Mouse (Mus musculus) cortical plate, adult 2 months (tissue): Measurements from ENCODE around the gene Lefty2. TPM values are rescaled to one million over a fixed set of nuclear protein-coding genes. Genes with fewer than 3 reads are reported as not detected.
"Not testable (repeated sequence)": the region's sequence is repeated elsewhere in the genome, so short reads cannot be mapped to it uniquely, and the experiment has no call there.

Experiments
- H3K27ac ChIP-seq: fragments of 200-500 bp; 2 replicates; pipeline ENCODE4 v1.5.1; 2012; ENCODE audit warnings: low read length, control low read depth, inconsistent platforms; ENCODE audit not compliant: insufficient read depth
- H3K4me1 ChIP-seq: fragments of 200-500 bp; 2 replicates; pipeline ENCODE4 v1.6.1; 2011; ENCODE audit warnings: low read length; ENCODE audit not compliant: control insufficient read depth, insufficient read depth
- H3K4me3 ChIP-seq: fragments of 200-500 bp; 2 replicates; pipeline ENCODE4 v1.5.1; 2011; ENCODE audit warnings: mild to moderate bottlenecking, low read length, control low read depth; ENCODE audit not compliant: insufficient read depth
- CTCF ChIP-seq: fragments of 200-500 bp; IDR thresholded peaks from 2 replicates; pipeline ENCODE4 v1.5.1; 2011; ENCODE audit warnings: mild to moderate bottlenecking, control low read depth, low read length; ENCODE audit not compliant: insufficient read depth; ENCODE audit errors: extremely low read depth
- POLR2A ChIP-seq: fragments of 200-500 bp; IDR thresholded peaks from 2 replicates; pipeline ENCODE4 v1.6.1; 2011; ENCODE audit warnings: mild to moderate bottlenecking, low read length, control low read depth; ENCODE audit not compliant: insufficient read depth; ENCODE audit errors: extremely low read depth
- polyA plus RNA-seq: library from polyadenylated mRNA; depleted of rRNA; stranded (reverse); fragments of >200 nt; gene quantifications from 2 replicates; pipeline ENCODE4 v1.2.3, GENCODE M21; 2012

Gene Lefty2
- polyA plus RNA-seq, 1 experiment: 1.2 TPM

GRCm38 (mm10) chr1:180926286-180926685 lies 33.4 kb downstream of the Lefty2 start:
- Histone ChIP-seq H3K4me1 (no peaks in the 10 kb centered on the region), H3K4me3 (no peak overlapping the region), H3K27ac (no peak overlapping the region)
- TF ChIP-seq CTCF (no peak), POLR2A (no peak)

GRCm38 (mm10) chr1:180929599-180929998 lies 36.7 kb downstream of the Lefty2 start:
- no peak overlapping the region for H3K27ac ChIP-seq
- H3K4me1 ChIP-seq: no peaks in the 10 kb centered on the region
- no peak overlapping the region for H3K4me3 ChIP-seq
- TF ChIP-seq CTCF: no peak
- TF ChIP-seq POLR2A: no peak

- H3K4me1 ChIP-seq: no peaks in the 10 kb centered on the region; the same call in 1 of the 2 replicates
- H3K27ac ChIP-seq: no peak overlapping the region
- no peak overlapping the region for H3K4me3 ChIP-seq
- TF ChIP-seq POLR2A: no peak
Measured at GRCm38 (mm10) chr1:180931106-180931505, 38.2 kb downstream of the Lefty2 start.

- Histone ChIP-seq H3K4me1 (no peaks in the 10 kb centered on the region; the same call in 1 of the 2 replicates), H3K4me3 (no peak overlapping the region), H3K27ac (no peak overlapping the region)
- TF ChIP-seq CTCF (no peak), POLR2A (no peak)
Measured at GRCm38 (mm10) chr1:180933659-180934058, 40.8 kb downstream of the Lefty2 start.

GRCm38 (mm10) chr1:180934467-180935419 lies 41.8 kb downstream of the Lefty2 start, which contains the start of gene Lefty1:
Lefty1 (plus strand) TSS chr1:180935022.
- no peak for TF ChIP-seq CTCF
- TF ChIP-seq POLR2A: no peak
- Histone ChIP-seq H3K27ac (no peak within 1 kb of the TSS), H3K4me1 (no peaks in the 10 kb centered on the region; the same call in 1 of the 2 replicates), H3K4me3 (no peak within 1 kb of the TSS)

- H3K4me3 ChIP-seq, H3K4me1 ChIP-seq, H3K27ac ChIP-seq: not testable (repeated sequence)
Measured at GRCm38 (mm10) chr1:180936610-180937398, 43.9 kb downstream of the Lefty2 start.

GRCm38 (mm10) chr1:180937631-180938030 lies 44.7 kb downstream of the Lefty2 start:
- not testable (repeated sequence) for H3K4me3 ChIP-seq, H3K4me1 ChIP-seq, H3K27ac ChIP-seq

GRCm38 (mm10) chr1:180938781-180939180 lies 45.9 kb downstream of the Lefty2 start:
- not testable (repeated sequence) for H3K4me1 ChIP-seq, H3K27ac ChIP-seq, H3K4me3 ChIP-seq

GRCm38 (mm10) chr1:180940776-180941460 lies 48.0 kb downstream of the Lefty2 start:
- H3K4me3 ChIP-seq: no peak overlapping the region
- H3K4me1 ChIP-seq: no peaks in the 10 kb centered on the region; the same call in 1 of the 2 replicates
- TF ChIP-seq CTCF (no peak), POLR2A (no peak)
- no peak overlapping the region for H3K27ac ChIP-seq
